Mouse (Mus musculus) kidney, adult 2 months (tissue): ENCODE data around the gene Tbc1d24.

ENCODE experiments used
- CTCF ChIP-seq: fragments of 200-500 bp; conservative IDR thresholded peaks from 2 replicates; pipeline ENCODE4 v1.5.1; 2011; ENCODE audit warnings: low read depth, mild to moderate bottlenecking, control low read depth, low read length, moderate library complexity, mixed read lengths; ENCODE audit not compliant: insufficient read depth, insufficient read length
- POLR2A ChIP-seq: fragments of 200-500 bp; IDR thresholded peaks from one replicate; pipeline ENCODE4 v1.6.1; 2011; ENCODE audit warnings: low read depth, low read length, control low read depth

- TF ChIP-seq CTCF (no peak), POLR2A (no peak)
Measured at GRCm38 (mm10) chr17:24244061-24244460, 38.7 kb upstream of the Tbc1d24 start.
